Mouse (Mus musculus) embryonic facial prominence, embryonic 12.5 days (tissue): ENCODE results near the gene Slc39a7. TPM values are rescaled to one million over a fixed set of nuclear protein-coding genes. Genes with fewer than 3 reads are reported as not detected.
A peak's percentile ranks its signal among the peaks of the same experiment; 100 is the strongest.

Experiments used
- ATAC-seq: fragments of 200-750 bp; cut with Nextera tagmentation; 2 replicates; pipeline ENCODE4 v1.8.0; 2017; ENCODE audit not compliant: insufficient number of reproducible peaks, insufficient read depth, low FRiP score, low TSS enrichment
- H3K27ac ChIP-seq: fragments of 300-500 bp; sonication (generic); 2 replicates; pipeline ENCODE4 v1.5.1; 2016; ENCODE audit warnings: mild to moderate bottlenecking
- H3K27me3 ChIP-seq: fragments of 300-500 bp; sonication (generic); 2 replicates; pipeline ENCODE4 v1.6.1; 2016; ENCODE audit warnings: mild to moderate bottlenecking, moderate library complexity
- H3K36me3 ChIP-seq: fragments of 300-500 bp; sonication (generic); 2 replicates; pipeline ENCODE4 v1.6.1; 2016; ENCODE audit warnings: mild to moderate bottlenecking
- H3K4me1 ChIP-seq: fragments of 300-500 bp; sonication (generic); 2 replicates; pipeline ENCODE4 v1.6.1; 2016
- H3K4me2 ChIP-seq: fragments of 300-500 bp; sonication (generic); replicated peaks from 2 replicates; pipeline ENCODE4 v1.6.1; 2016; ENCODE audit warnings: mild to moderate bottlenecking, moderate library complexity
- H3K4me3 ChIP-seq: fragments of 300-500 bp; sonication (generic); 2 replicates; pipeline ENCODE4 v1.5.1; 2016; ENCODE audit warnings: mild to moderate bottlenecking
- H3K9ac ChIP-seq: fragments of 300-500 bp; sonication (generic); 2 replicates; pipeline ENCODE4 v1.6.1; 2016; ENCODE audit warnings: mild to moderate bottlenecking, moderate library complexity
- H3K9me3 ChIP-seq: fragments of 300-500 bp; sonication (generic); 2 replicates; pipeline ENCODE4 v1.6.1; 2016; ENCODE audit warnings: mild to moderate bottlenecking, moderate library complexity
- WGBS: fragments of 180-500 bp; shearing (Covaris S2); methylation state at CpG from one replicate; pipeline ENCODE4 v1.1.7; 2016; 5-methylcytosine and 5-hydroxymethylcytosine counted together
- polyA plus RNA-seq: library from polyadenylated mRNA; unstranded; fragments of >200 nt; fragmentation: Nextera tagmentation; extraction: Ambion mirVana; gene quantifications from 2 replicates; pipeline ENCODE4 v1.2.1, GENCODE M21; 2016

Slc39a7 gene
- polyA plus RNA-seq, 1 experiment from 2014 or later: 191 TPM

GRCm38 (mm10) chr17:34039562-34040450 lies 8.3 kb upstream of the Slc39a7 start:
- 0 out of 2 replicates have a peak, but pooled peaks have one; percentile 18 for ATAC-seq
- Histone ChIP-seq H3K4me2 (peak overlapping the region; percentile 45), H3K36me3 (peaks cover 30% of the 10 kb centered on the region), H3K9me3 (no peaks in the 10 kb centered on the region), H3K9ac (peak overlapping the region; percentile 30; the same call in 1 of the 2 replicates), H3K27ac (no peak overlapping the region), H3K4me3 (peak overlapping the region; percentile 19), H3K27me3 (peaks cover 25% of the 10 kb centered on the region), H3K4me1 (peaks cover 25% of the 10 kb centered on the region)
- 25% methylated on average over 17 of the region's 17 CpGs for WGBS

- 10% methylated on average over 28 of the region's 28 CpGs for WGBS
- peak within 1 kb of the TSS; percentile 30 for H3K9ac ChIP-seq
- peaks cover 38% of the 10 kb centered on the region for H3K36me3 ChIP-seq
- H3K4me2 ChIP-seq: peak within 1 kb of the TSS; percentile 45
- peaks cover 25% of the 10 kb centered on the region for H3K27me3 ChIP-seq
- no peaks in the 10 kb centered on the region for H3K9me3 ChIP-seq
- ATAC-seq: 0 out of 2 replicates have a peak, but pooled peaks have one; percentile 11
- peaks cover 25% of the 10 kb centered on the region for H3K4me1 ChIP-seq
- H3K27ac ChIP-seq: no peak within 1 kb of the TSS
- H3K4me3 ChIP-seq: peak within 1 kb of the TSS; percentile 19
Measured at GRCm38 (mm10) chr17:34038878-34039561, 7.5 kb upstream of the Slc39a7 start, which contains the start of gene Col11a2. Gene Col11a2, plus strand, starts transcription at chr17:34039437.

GRCm38 (mm10) chr17:34038440-34038839 lies 7.0 kb upstream of the Slc39a7 start:
- Histone ChIP-seq H3K9ac (peak overlapping the region; percentile 19; the same call in 1 of the 2 replicates), H3K4me1 (peaks cover 26% of the 10 kb centered on the region), H3K4me2 (peak overlapping the region; percentile 45), H3K27me3 (peaks cover 25% of the 10 kb centered on the region), H3K27ac (no peak overlapping the region), H3K9me3 (no peaks in the 10 kb centered on the region), H3K4me3 (peak overlapping the region; percentile 19), H3K36me3 (peaks cover 44% of the 10 kb centered on the region)
- ATAC-seq: no peak
- WGBS: 9% methylated on average over 21 of the region's 21 CpGs

- Histone ChIP-seq H3K4me3 (no peak overlapping the region), H3K4me2 (no peak overlapping the region), H3K9me3 (no peaks in the 10 kb centered on the region), H3K4me1 (peaks cover 34% of the 10 kb centered on the region), H3K36me3 (peaks cover 45% of the 10 kb centered on the region), H3K27ac (no peak overlapping the region), H3K27me3 (peaks cover 23% of the 10 kb centered on the region), H3K9ac (no peak overlapping the region)
- 94% methylated on average over 7 of the region's 7 CpGs for WGBS
- no peak for ATAC-seq
Measured at GRCm38 (mm10) chr17:34037241-34037640, 5.8 kb upstream of the Slc39a7 start.

GRCm38 (mm10) chr17:34036647-34037046 lies 5.2 kb upstream of the Slc39a7 start:
- 75% methylated on average over 10 of the region's 10 CpGs for WGBS
- Histone ChIP-seq H3K9ac (no peak overlapping the region), H3K4me3 (no peak overlapping the region), H3K9me3 (no peaks in the 10 kb centered on the region), H3K27me3 (peaks cover 18% of the 10 kb centered on the region), H3K36me3 (peaks cover 45% of the 10 kb centered on the region), H3K4me1 (peaks cover 34% of the 10 kb centered on the region), H3K4me2 (no peak overlapping the region), H3K27ac (no peak overlapping the region)
- no peak for ATAC-seq

GRCm38 (mm10) chr17:34035517-34035916 lies 4.0 kb upstream of the Slc39a7 start:
- peaks cover 45% of the 10 kb centered on the region for H3K36me3 ChIP-seq
- no peak overlapping the region for H3K27ac ChIP-seq
- H3K4me2 ChIP-seq: no peak overlapping the region
- H3K9me3 ChIP-seq: no peaks in the 10 kb centered on the region
- peaks cover 31% of the 10 kb centered on the region for H3K4me1 ChIP-seq
- WGBS: 92% methylated on average over 8 of the region's 9 CpGs
- no peak overlapping the region for H3K9ac ChIP-seq
- no peak overlapping the region for H3K4me3 ChIP-seq
- ATAC-seq: no peak
- peaks cover 8% of the 10 kb centered on the region; the same call in 1 of the 2 replicates for H3K27me3 ChIP-seq

GRCm38 (mm10) chr17:34034064-34034463 lies 2.6 kb upstream of the Slc39a7 start:
- Histone ChIP-seq H3K27me3 (0 out of 2 replicates have a peak, but pooled peaks cover 4% of the 10 kb centered on the region), H3K4me2 (no peak overlapping the region), H3K9ac (no peak overlapping the region), H3K27ac (no peak overlapping the region), H3K36me3 (peaks cover 56% of the 10 kb centered on the region), H3K4me1 (peaks cover 36% of the 10 kb centered on the region), H3K4me3 (no peak overlapping the region), H3K9me3 (no peaks in the 10 kb centered on the region)
- WGBS: 75% methylated on average over 10 of the region's 10 CpGs
- ATAC-seq: no peak

GRCm38 (mm10) chr17:34033441-34033840 lies 2.0 kb upstream of the Slc39a7 start:
- Histone ChIP-seq H3K27me3 (0 out of 2 replicates have a peak, but pooled peaks cover 4% of the 10 kb centered on the region), H3K36me3 (peaks cover 63% of the 10 kb centered on the region), H3K9me3 (no peaks in the 10 kb centered on the region), H3K9ac (peak overlapping the region; percentile 36; the same call in 1 of the 2 replicates), H3K27ac (no peak overlapping the region), H3K4me2 (peak overlapping the region; percentile 81), H3K4me3 (peak overlapping the region; percentile 85; the same call in 1 of the 2 replicates), H3K4me1 (peaks cover 36% of the 10 kb centered on the region)
- 90% methylated on average over 9 of the region's 9 CpGs for WGBS
- ATAC-seq: no peak

GRCm38 (mm10) chr17:34032806-34033205 lies 1.3 kb upstream of the Slc39a7 start:
- H3K9ac ChIP-seq: peak overlapping the region; percentile 96; the same call in 1 of the 2 replicates
- H3K36me3 ChIP-seq: peaks cover 64% of the 10 kb centered on the region
- no peaks in the 10 kb centered on the region for H3K9me3 ChIP-seq
- H3K27me3 ChIP-seq: 0 out of 2 replicates have a peak, but pooled peaks cover under 1% of the 10 kb centered on the region
- 56% methylated on average over 9 of the region's 9 CpGs for WGBS
- no peak for ATAC-seq
- peaks cover 40% of the 10 kb centered on the region for H3K4me1 ChIP-seq
- peak overlapping the region; percentile 85 for H3K4me3 ChIP-seq
- H3K4me2 ChIP-seq: peak overlapping the region; percentile 81
- H3K27ac ChIP-seq: no peak overlapping the region

- Histone ChIP-seq H3K36me3 (peaks cover 58% of the 10 kb centered on the region), H3K4me1 (peaks cover 44% of the 10 kb centered on the region)
- WGBS: under 1% methylated on average over 39 of the region's 48 CpGs
Measured at GRCm38 (mm10) chr17:34032174-34032632, 721 bp upstream of the Slc39a7 start.

GRCm38 (mm10) chr17:34030861-34031326 lies 588 bp downstream of the Slc39a7 start:
- Histone ChIP-seq H3K27ac (peak overlapping the region; percentile 97), H3K27me3 (no peaks in the 10 kb centered on the region), H3K36me3 (peaks cover 45% of the 10 kb centered on the region), H3K4me2 (peak overlapping the region; percentile 99), H3K9me3 (no peaks in the 10 kb centered on the region), H3K9ac (peak overlapping the region; percentile 96), H3K4me3 (peak overlapping the region; percentile 85), H3K4me1 (peaks cover 58% of the 10 kb centered on the region)
- 3% methylated on average over 20 of the region's 20 CpGs for WGBS
- no peak for ATAC-seq

More at GRCm38 (mm10) chr17:34032174-34032632, 721 bp upstream of the Slc39a7 start:
- no peak; the same call in 1 of the 2 replicates for ATAC-seq
- H3K9ac ChIP-seq: peak overlapping the region; percentile 96
- peak overlapping the region; percentile 85 for H3K4me3 ChIP-seq
- H3K27ac ChIP-seq: peak overlapping the region; percentile 97
- H3K4me2 ChIP-seq: peak overlapping the region; percentile 81
- no peaks in the 10 kb centered on the region for H3K27me3 ChIP-seq
- H3K9me3 ChIP-seq: no peaks in the 10 kb centered on the region
